Mouse (Mus musculus): ENCODE data around the gene Olfr486. TPM values are rescaled to one million over a fixed set of nuclear protein-coding genes. Genes with fewer than 3 reads are reported as not detected.

Gene Olfr486
- total RNA-seq (2023; ENCODE audit: inconsistent age), result not detected in 4 replicates

GRCm38 (mm10) chr7:108172642-108173041 lies at the start of gene Olfr486:
Gene Olfr486, minus strand, starts transcription at chr7:108172742.

GRCm38 (mm10) chr7:108214536-108214935 lies 42.0 kb upstream of the Olfr486 start, which contains the start of gene Olfr487:
Gene Olfr487, minus strand, starts transcription at chr7:108214636.

GRCm38 (mm10) chr7:108159771-108160170 lies 12.8 kb downstream of the Olfr486 start, which contains the start of gene Olfr485:
Gene Olfr485, minus strand, starts transcription at chr7:108159871.

GRCm38 (mm10) chr7:108127349-108127748 lies 45.2 kb downstream of the Olfr486 start, which contains the start of gene Olfr484:
Gene Olfr484, minus strand, starts transcription at chr7:108127449.

Other genes with a start within 250 kb of the Olfr486 start
- not detected in 4 replicates for gene Olfr473, start 242.3 kb downstream of the Olfr486 start, total RNA-seq (2023; ENCODE audit: inconsistent age)
- not detected in 4 replicates for gene Olfr474, start 218.1 kb downstream of the Olfr486 start, total RNA-seq (2023; ENCODE audit: inconsistent age)
- gene Olfr476, start 207.9 kb downstream of the Olfr486 start, total RNA-seq (2023; ENCODE audit: inconsistent age), result not detected in 4 replicates
- not detected in 4 replicates for gene Olfr477, start 186.0 kb downstream of the Olfr486 start, total RNA-seq (2023; ENCODE audit: inconsistent age)
- gene Olfr478, start 138.8 kb downstream of the Olfr486 start, total RNA-seq (2023; ENCODE audit: inconsistent age), result not detected in 4 replicates
- not detected in 4 replicates for gene Olfr479, start 122.0 kb downstream of the Olfr486 start, total RNA-seq (2023; ENCODE audit: inconsistent age)
- not detected in 4 replicates for gene Olfr480, start 105.4 kb downstream of the Olfr486 start, total RNA-seq (2023; ENCODE audit: inconsistent age)
- gene Olfr481, start 92.9 kb downstream of the Olfr486 start, total RNA-seq (2023; ENCODE audit: inconsistent age), result not detected in 4 replicates
- 0.87 to 1.7 TPM (median 1.3 TPM) in 4 replicates for gene Olfr482, start 75.2 kb downstream of the Olfr486 start, total RNA-seq (2023; ENCODE audit: inconsistent age)
- not detected in 4 replicates for gene Olfr483, start 71.9 kb downstream of the Olfr486 start, total RNA-seq (2023; ENCODE audit: inconsistent age)
- gene Olfr484, start 45.3 kb downstream of the Olfr486 start, total RNA-seq (2023; ENCODE audit: inconsistent age), result not detected in 4 replicates
- gene Olfr485, start 12.9 kb downstream of the Olfr486 start, total RNA-seq (2023; ENCODE audit: inconsistent age), result not detected in 4 replicates
- not detected in 4 replicates for gene Olfr487, start 41.9 kb upstream of the Olfr486 start, total RNA-seq (2023; ENCODE audit: inconsistent age)
- not detected in 4 replicates for gene Olfr488, start 85.6 kb upstream of the Olfr486 start, total RNA-seq (2023; ENCODE audit: inconsistent age)
- gene Olfr490, start 116.2 kb upstream of the Olfr486 start, total RNA-seq (2023; ENCODE audit: inconsistent age), result not detected in 4 replicates
- gene Olfr491, start 140.7 kb upstream of the Olfr486 start, total RNA-seq (2023; ENCODE audit: inconsistent age), result not detected in 4 replicates
- gene Olfr492, start 150.9 kb upstream of the Olfr486 start, total RNA-seq (2023; ENCODE audit: inconsistent age), result not detected in 4 replicates
- not detected in 4 replicates for gene Olfr493, start 174.2 kb upstream of the Olfr486 start, total RNA-seq (2023; ENCODE audit: inconsistent age)
- not detected in 4 replicates for gene Olfr494, start 192.6 kb upstream of the Olfr486 start, total RNA-seq (2023; ENCODE audit: inconsistent age)
- not detected in 4 replicates for gene Olfr495, start 220.4 kb upstream of the Olfr486 start, total RNA-seq (2023; ENCODE audit: inconsistent age)
- not detected in 4 replicates for gene Olfr497, start 247.7 kb upstream of the Olfr486 start, total RNA-seq (2023; ENCODE audit: inconsistent age)

Data from B cell, adult (primary cell).